Mouse (Mus musculus) spleen, adult 2 months (tissue): ENCODE measurements around the gene Gm17124. TPM values are rescaled to one million over a fixed set of nuclear protein-coding genes. Genes with fewer than 3 reads are reported as not detected.
"Not testable (repeated sequence)": the region's sequence is repeated elsewhere in the genome, so short reads cannot be mapped to it uniquely, and the experiment has no call there.

ENCODE experiments used
- DNase-seq, 2 experiments: peaks; one replicate each; pipeline versions ENCODE4 v3.0.0 to v3.0.0-alpha.2; 2012 to 2021; ENCODE audit warnings: low spot score in 2 of 2, low read depth in 1 of 2
- H3K27ac ChIP-seq: fragments of 200-500 bp; 2 replicates; pipeline ENCODE4 v1.5.1; 2012; ENCODE audit warnings: low read length, inconsistent platforms; ENCODE audit not compliant: insufficient read depth
- H3K27me3 ChIP-seq: fragments of 200-500 bp; 2 replicates; pipeline ENCODE4 v1.6.1; 2012; ENCODE audit warnings: mild to moderate bottlenecking, moderate library complexity, low read length, inconsistent platforms; ENCODE audit not compliant: control insufficient read depth, insufficient read depth
- H3K36me3 ChIP-seq: fragments of 200-500 bp; 2 replicates; pipeline ENCODE4 v1.6.1; 2012; ENCODE audit warnings: mild to moderate bottlenecking, low read length, inconsistent platforms; ENCODE audit not compliant: control insufficient read depth, insufficient read depth
- H3K4me1 ChIP-seq: fragments of 200-500 bp; 2 replicates; pipeline ENCODE4 v1.6.1; 2011; ENCODE audit warnings: inconsistent platforms; ENCODE audit not compliant: control insufficient read depth, insufficient read depth, insufficient read length
- H3K4me3 ChIP-seq: fragments of 200-500 bp; 2 replicates; pipeline ENCODE4 v1.5.1; 2011; ENCODE audit warnings: mild to moderate bottlenecking, inconsistent platforms; ENCODE audit not compliant: insufficient read depth, insufficient read length; ENCODE audit errors: extremely low read depth
- WGBS: fragments of 180-500 bp; shearing (Covaris S2); methylation state at CpG from one replicate; pipeline ENCODE4 v1.1.7; 2018; 5-methylcytosine and 5-hydroxymethylcytosine counted together
- polyA plus RNA-seq: library from polyadenylated mRNA; depleted of rRNA; stranded (reverse); fragments of >200 nt; gene quantifications from 2 replicates; pipeline ENCODE4 v1.2.3, GENCODE M21; 2012; rRNA removed

Gm17124 gene
- polyA plus RNA-seq = not detected in 2 replicates

GRCm38 (mm10) chr14:42599782-42600181 lies at the start of gene Gm17124:
TSS of gene Gm17124 (minus strand) at chr14:42599882.
- H3K36me3 ChIP-seq, H3K27ac ChIP-seq, H3K4me1 ChIP-seq, DNase-seq, H3K4me3 ChIP-seq, H3K27me3 ChIP-seq: not testable (repeated sequence)
- WGBS = no CpG with 5 or more reads among the region's 3 CpGs

- H3K36me3 ChIP-seq, H3K27me3 ChIP-seq, H3K27ac ChIP-seq, DNase-seq, H3K4me3 ChIP-seq, H3K4me1 ChIP-seq: not testable (repeated sequence)
- WGBS = 67% methylated on average over 1 of the region's 2 CpGs
These were observed 42.1 kb upstream of the Gm17124 start, which contains the start of gene Gm3633 for GRCm38 (mm10) chr14:42641817-42642216. TSS of gene Gm3633 (minus strand) at chr14:42641917.

Other genes starting within 250 kb of the Gm17124 start
- gene Gm8005, start 160.2 kb downstream of the Gm17124 start, polyA plus RNA-seq = not detected in 2 replicates
- not detected in 2 replicates for gene Gm8011, start 136.0 kb downstream of the Gm17124 start, polyA plus RNA-seq
- not detected in 2 replicates for gene Gm8020, start 97.5 kb downstream of the Gm17124 start, polyA plus RNA-seq
- not detected in 2 replicates for gene Gm8024, start 75.6 kb downstream of the Gm17124 start, polyA plus RNA-seq
- not detected in 2 replicates for gene Gm3633, start 42.0 kb upstream of the Gm17124 start, polyA plus RNA-seq
- not detected in 2 replicates for gene Gm10378, start 56.1 kb upstream of the Gm17124 start, polyA plus RNA-seq
- not detected in 2 replicates for gene Gm3015, start 168.9 kb upstream of the Gm17124 start, polyA plus RNA-seq
- not detected in 2 replicates for gene Gm10377, start 198.1 kb upstream of the Gm17124 start, polyA plus RNA-seq